ENCODE assay signal across 16 mouse cellular contexts in genomic region chr2:9795401-9795800, GRCm38 (mm10).
"Had no signal": no experiment of that assay in that cellular context is flagged by ENCODE, and none has a peak within 500 bp of the region (broad histone marks: within the 10 kb centered on the region; RNA-seq: fewer than 3 reads in every experiment).

No protein-coding gene starts in this region.

- H3K27me3 ChIP-seq: lung, embryonic 15.5 days; midbrain, embryonic 12.5 days; neural tube, embryonic 13.5 days; neural tube, embryonic 15.5 days had no signal

- H3K36me3 ChIP-seq: lung, embryonic 15.5 days; midbrain, embryonic 10.5 days; midbrain, embryonic 12.5 days; neural tube, embryonic 13.5 days; neural tube, embryonic 15.5 days had no signal

- ATAC-seq: lung, postnatal 0 days; midbrain, embryonic 16.5 days had no signal

- DNase-seq: lung, adult 2 months; lung, postnatal 4 days; midbrain, embryonic 14.5 days; retina, postnatal 1 day; right cerebral cortex, adult 18-20 months; right cerebral cortex, postnatal 25 days; right cerebral cortex, postnatal 4 days; spleen, adult 18-20 months had no signal

- H3K4me1 ChIP-seq: lung, embryonic 15.5 days had no signal

- H3K4me2 ChIP-seq: lung, embryonic 15.5 days; midbrain, embryonic 12.5 days; neural tube, embryonic 13.5 days; neural tube, embryonic 15.5 days had no signal

- H3K27ac ChIP-seq: lung, embryonic 15.5 days; midbrain, embryonic 10.5 days; midbrain, embryonic 12.5 days; neural tube, embryonic 13.5 days; neural tube, embryonic 15.5 days had no signal

- H3K4me3 ChIP-seq: lung, embryonic 15.5 days; midbrain, embryonic 10.5 days; midbrain, embryonic 12.5 days; myocyte; neural tube, embryonic 13.5 days; neural tube, embryonic 15.5 days had no signal

- H3K9ac ChIP-seq: lung, embryonic 15.5 days; midbrain, embryonic 12.5 days; neural tube, embryonic 13.5 days; neural tube, embryonic 15.5 days had no signal

- H3K9me3 ChIP-seq: lung, embryonic 15.5 days; midbrain, embryonic 10.5 days; midbrain, embryonic 12.5 days; neural tube, embryonic 13.5 days; neural tube, embryonic 15.5 days had no signal
